ENCODE assay signal across 9 mouse cellular contexts in the genomic region with DNA sequence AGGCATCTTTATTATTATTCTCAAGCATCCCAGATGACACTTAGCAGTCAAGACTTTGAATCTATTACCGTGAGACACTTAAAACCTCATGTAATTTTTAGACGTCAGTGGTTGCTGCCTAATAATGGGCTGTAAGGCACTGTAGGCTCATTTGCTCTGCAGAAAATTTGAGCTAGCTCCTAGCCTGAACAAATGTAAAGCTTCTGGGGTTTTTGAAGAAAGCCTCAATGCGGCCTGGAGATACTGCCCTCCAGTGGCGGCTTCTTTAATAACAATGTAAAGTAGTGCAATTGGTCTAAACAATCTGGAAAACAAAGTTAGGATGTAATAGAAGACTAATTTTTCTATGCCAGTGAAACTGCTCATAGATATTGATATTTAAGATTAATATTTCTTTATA.
A peak's percentile ranks its signal among the peaks of the same experiment; 100 is the strongest.
DNase-seq lines count a peak whose midpoint lies in the region; ATAC-seq lines count a peak whose summit lies in the region.
"Had no signal": no experiment of that assay in that cellular context is flagged by ENCODE, and none has a peak within 500 bp of the region (broad histone marks: within the 10 kb centered on the region; RNA-seq: fewer than 3 reads in every experiment).

No protein-coding gene starts in this region.

- DNase-seq in forebrain, embryonic 14.5 days (ENCODE audit: low spot score), result peak; percentile 41
- peak; percentile 32 for DNase-seq in 416B (ENCODE audit: low read depth)
- peak; percentile 46 for DNase-seq in embryo, embryonic 10.5 days (ENCODE audit: low spot score)
- peak; percentile 15 to 38 for DNase-seq in left cerebral cortex, postnatal 25 days (ENCODE audit: low spot score in 2 of 2)
- no peak for DNase-seq in gastrocnemius, postnatal 25 days
- DNase-seq: lung, postnatal 4 days had no signal

- H3K4me3 ChIP-seq in forebrain, embryonic 14.5 days (ENCODE audit: low read depth, low read length), result no peak overlapping the region
- no peak overlapping the region for H3K4me3 ChIP-seq in forebrain, embryonic 13.5 days
- H3K4me3 ChIP-seq in heart, embryonic 11.5 days (ENCODE audit: low read depth, low read length), result no peak overlapping the region

- ATAC-seq in forebrain, embryonic 14.5 days, result no peak
- no peak for ATAC-seq in forebrain, embryonic 13.5 days
- no peak for ATAC-seq in heart, embryonic 11.5 days (replicated peaks; ENCODE audit: insufficient number of reproducible peaks, low FRiP score, low TSS enrichment)
- ATAC-seq in granulocyte monocyte progenitor cell, adult 5-6 weeks (replicated peaks; ENCODE audit: poor library complexity, severe bottlenecking), result no peak

- H3K27me3 ChIP-seq in forebrain, embryonic 14.5 days (replicated peaks; ENCODE audit: control insufficient read depth, insufficient read depth, low read length), result no peaks in the 10 kb centered on the region
- no peaks in the 10 kb centered on the region for H3K27me3 ChIP-seq in forebrain, embryonic 13.5 days
- no peaks in the 10 kb centered on the region for H3K27me3 ChIP-seq in heart, embryonic 11.5 days (ENCODE audit: control insufficient read depth, insufficient read depth, low read length)

- 18% methylated on average over 4 of the region's 4 CpGs for WGBS in forebrain, embryonic 14.5 days
- WGBS in forebrain, embryonic 13.5 days, result 13% methylated on average over 4 of the region's 4 CpGs
- 15% methylated on average over 4 of the region's 4 CpGs for WGBS in heart, embryonic 11.5 days (ENCODE audit: insufficient replicate concordance)

- no peaks in the 10 kb centered on the region for H3K36me3 ChIP-seq in forebrain, embryonic 14.5 days (ENCODE audit: control insufficient read depth, insufficient read depth, low read length)
- no peaks in the 10 kb centered on the region for H3K36me3 ChIP-seq in forebrain, embryonic 13.5 days (ENCODE audit: poor library complexity, severe bottlenecking)
- H3K36me3 ChIP-seq in heart, embryonic 11.5 days (ENCODE audit: control insufficient read depth, insufficient read depth, low read length), result no peaks in the 10 kb centered on the region

- H3K27ac ChIP-seq in forebrain, embryonic 14.5 days (ENCODE audit: low read depth, low read length), result no peak overlapping the region
- H3K27ac ChIP-seq in forebrain, embryonic 13.5 days, result no peak overlapping the region
- H3K27ac ChIP-seq in heart, embryonic 11.5 days (ENCODE audit: low read depth, low read length), result no peak overlapping the region

- intact Hi-C loops in left cerebral cortex, postnatal 25 days (cut with DNase I), result no loop called here

- H3K4me1 ChIP-seq in forebrain, embryonic 14.5 days (ENCODE audit: control insufficient read depth, insufficient read depth, low read length), result no peaks in the 10 kb centered on the region
- H3K4me1 ChIP-seq in forebrain, embryonic 13.5 days, result no peaks in the 10 kb centered on the region
- H3K4me1 ChIP-seq in heart, embryonic 11.5 days (ENCODE audit: control insufficient read depth, insufficient read depth, low read length), result no peaks in the 10 kb centered on the region

- H3K9me3 ChIP-seq in forebrain, embryonic 14.5 days (replicated peaks; ENCODE audit: control insufficient read depth, low read length), result no peaks in the 10 kb centered on the region
- no peaks in the 10 kb centered on the region for H3K9me3 ChIP-seq in forebrain, embryonic 13.5 days (replicated peaks)
- H3K9me3 ChIP-seq in heart, embryonic 11.5 days (replicated peaks; ENCODE audit: control insufficient read depth, low read length), result no peaks in the 10 kb centered on the region

- no peak overlapping the region for H3K4me2 ChIP-seq in forebrain, embryonic 14.5 days (ENCODE audit: low read length)
- no peak overlapping the region for H3K4me2 ChIP-seq in forebrain, embryonic 13.5 days
- no peak overlapping the region for H3K4me2 ChIP-seq in heart, embryonic 11.5 days

- H3K9ac ChIP-seq in forebrain, embryonic 14.5 days (ENCODE audit: low read length), result no peak overlapping the region
- H3K9ac ChIP-seq in forebrain, embryonic 13.5 days, result no peak overlapping the region
- H3K9ac ChIP-seq in heart, embryonic 11.5 days (ENCODE audit: low read depth, low read length), result no peak overlapping the region
